Mouse (Mus musculus) erythroblast, embryonic 14.5 days (primary cell): Measurements from ENCODE around the gene Gls.

Experiments used
- GATA1 ChIP-seq: IDR thresholded peaks from 2 replicates; pipeline ENCODE4 v1.6.1; 2012; ENCODE audit warnings: low read length, inconsistent platforms, mixed read lengths
- TAL1 ChIP-seq: IDR thresholded peaks from 3 replicates; pipeline ENCODE4 v1.6.1; 2012; ENCODE audit warnings: low read length, inconsistent platforms, mixed read lengths

DNA sequence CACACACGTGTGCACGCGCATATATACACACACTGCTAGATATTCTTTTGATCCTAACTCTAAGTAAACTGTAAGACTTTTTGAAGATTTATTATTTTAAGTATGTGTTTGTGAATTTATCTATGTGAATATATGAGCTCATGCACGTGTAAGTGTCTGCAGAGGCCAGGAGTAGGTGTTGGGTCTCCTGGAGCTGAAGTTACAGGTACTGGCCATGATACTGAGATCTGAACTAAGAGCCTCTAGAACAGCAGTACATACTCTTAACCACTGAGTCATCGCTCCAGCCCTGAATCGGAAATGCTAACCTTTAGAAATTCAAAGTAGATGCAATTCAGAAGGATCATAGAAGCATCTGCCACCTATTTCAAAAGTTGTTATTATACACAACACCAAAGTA lies 4.9 kb downstream of the Gls start:
- TF ChIP-seq TAL1, result no peak
- no peak for TF ChIP-seq GATA1
